Mouse (Mus musculus): ENCODE data around the gene Olfr527. TPM values are rescaled to one million over a fixed set of nuclear protein-coding genes. Genes with fewer than 3 reads are reported as not detected.

The Olfr527 gene
- polyA plus RNA-seq, 1 experiment from 2014 or later: not detected

Other genes starting within 250 kb of the Olfr527 start
- not detected in 2 replicates for gene Prap1, start 240.6 kb upstream of the Olfr527 start, polyA plus RNA-seq (2015; fragmentation: Nextera tagmentation; extraction: Ambion mirVana)
- gene Fuom, start 231.6 kb upstream of the Olfr527 start, polyA plus RNA-seq (2015; fragmentation: Nextera tagmentation; extraction: Ambion mirVana): 24.8 and 33.0 TPM in 2 replicates
- gene Paox, start 218.2 kb upstream of the Olfr527 start, polyA plus RNA-seq (2015; fragmentation: Nextera tagmentation; extraction: Ambion mirVana): 9.7 and 11.4 TPM in 2 replicates
- 125 and 132 TPM in 2 replicates for gene Echs1, start 217.5 kb upstream of the Olfr527 start, polyA plus RNA-seq (2015; fragmentation: Nextera tagmentation; extraction: Ambion mirVana)
- 28.2 and 31.7 TPM in 2 replicates for gene Mtg1, start 196.5 kb upstream of the Olfr527 start, polyA plus RNA-seq (2015; fragmentation: Nextera tagmentation; extraction: Ambion mirVana)
- 9.4 and 13.1 TPM in 2 replicates for gene Sprn, start 179.1 kb upstream of the Olfr527 start, polyA plus RNA-seq (2015; fragmentation: Nextera tagmentation; extraction: Ambion mirVana)
- gene Olfr522, start 169.3 kb upstream of the Olfr527 start, polyA plus RNA-seq (2015; fragmentation: Nextera tagmentation; extraction: Ambion mirVana): not detected in 2 replicates
- not detected in 2 replicates for gene Olfr523, start 160.8 kb upstream of the Olfr527 start, polyA plus RNA-seq (2015; fragmentation: Nextera tagmentation; extraction: Ambion mirVana)
- not detected in 2 replicates for gene Olfr524, start 128.1 kb upstream of the Olfr527 start, polyA plus RNA-seq (2015; fragmentation: Nextera tagmentation; extraction: Ambion mirVana)
- gene Cd163l1, start 115.8 kb upstream of the Olfr527 start, polyA plus RNA-seq (2015; fragmentation: Nextera tagmentation; extraction: Ambion mirVana): not detected in 2 replicates
- not detected in 2 replicates for gene 5830411N06Rik, start 86.7 kb upstream of the Olfr527 start, polyA plus RNA-seq (2015; fragmentation: Nextera tagmentation; extraction: Ambion mirVana)
- gene Olfr525, start 13.2 kb upstream of the Olfr527 start, polyA plus RNA-seq (2015; fragmentation: Nextera tagmentation; extraction: Ambion mirVana): not detected in 2 replicates
- gene Olfr60, start 27.7 kb downstream of the Olfr527 start, polyA plus RNA-seq (2015; fragmentation: Nextera tagmentation; extraction: Ambion mirVana): not detected in 2 replicates
- gene Olfr530, start 42.3 kb downstream of the Olfr527 start, polyA plus RNA-seq (2015; fragmentation: Nextera tagmentation; extraction: Ambion mirVana): not detected in 2 replicates
- not detected in 2 replicates for gene Olfr531, start 68.9 kb downstream of the Olfr527 start, polyA plus RNA-seq (2015; fragmentation: Nextera tagmentation; extraction: Ambion mirVana)
- gene Olfr532, start 87.6 kb downstream of the Olfr527 start, polyA plus RNA-seq (2015; fragmentation: Nextera tagmentation; extraction: Ambion mirVana): not detected in 2 replicates
- gene Olfr533, start 129.4 kb downstream of the Olfr527 start, polyA plus RNA-seq (2015; fragmentation: Nextera tagmentation; extraction: Ambion mirVana): not detected in 2 replicates
- not detected in 2 replicates for gene Olfr535, start 150.2 kb downstream of the Olfr527 start, polyA plus RNA-seq (2015; fragmentation: Nextera tagmentation; extraction: Ambion mirVana)
- gene Olfr536, start 173.4 kb downstream of the Olfr527 start, polyA plus RNA-seq (2015; fragmentation: Nextera tagmentation; extraction: Ambion mirVana): not detected in 2 replicates
- gene Olfr538, start 233.9 kb downstream of the Olfr527 start, polyA plus RNA-seq (2015; fragmentation: Nextera tagmentation; extraction: Ambion mirVana): not detected in 2 replicates

All from neural tube, embryonic 13.5 days (tissue).